Mouse (Mus musculus) CH12.LX (cell line): ENCODE results near the gene C1ql1.

Experiments used
- CTCF ChIP-seq, 2 experiments: IDR thresholded peaks in 1 of 2; conservative IDR thresholded peaks in 1 of 2; 2 replicates each; pipeline ENCODE4 v1.5.1; 2011 to 2012; ENCODE audit warnings: low read depth in 2 of 2, low read length in 2 of 2, improper control_type of control experiment in 1 of 2, inconsistent platforms in 1 of 2, mild to moderate bottlenecking in 1 of 2, moderate library complexity in 1 of 2
- EP300 ChIP-seq: IDR thresholded peaks from 2 replicates; pipeline ENCODE4 v1.6.1; 2011; ENCODE audit warnings: low read length, improper control_type of control experiment
- POLR2A ChIP-seq: IDR thresholded peaks from 2 replicates; pipeline ENCODE4 v1.6.1; 2011; ENCODE audit warnings: low read depth, mild to moderate bottlenecking, improper control_type of control experiment, low read length
- RCOR1 ChIP-seq: conservative IDR thresholded peaks from 2 replicates; pipeline ENCODE4 v1.6.1; 2012; ENCODE audit warnings: low read depth, mild to moderate bottlenecking, inconsistent platforms, low read length, improper control_type of control experiment
- TCF12 ChIP-seq: IDR thresholded peaks from 2 replicates; pipeline ENCODE4 v1.6.1; 2014; ENCODE audit warnings: low read depth, mild to moderate bottlenecking, inconsistent platforms, low read length, improper control_type of control experiment

DNA sequence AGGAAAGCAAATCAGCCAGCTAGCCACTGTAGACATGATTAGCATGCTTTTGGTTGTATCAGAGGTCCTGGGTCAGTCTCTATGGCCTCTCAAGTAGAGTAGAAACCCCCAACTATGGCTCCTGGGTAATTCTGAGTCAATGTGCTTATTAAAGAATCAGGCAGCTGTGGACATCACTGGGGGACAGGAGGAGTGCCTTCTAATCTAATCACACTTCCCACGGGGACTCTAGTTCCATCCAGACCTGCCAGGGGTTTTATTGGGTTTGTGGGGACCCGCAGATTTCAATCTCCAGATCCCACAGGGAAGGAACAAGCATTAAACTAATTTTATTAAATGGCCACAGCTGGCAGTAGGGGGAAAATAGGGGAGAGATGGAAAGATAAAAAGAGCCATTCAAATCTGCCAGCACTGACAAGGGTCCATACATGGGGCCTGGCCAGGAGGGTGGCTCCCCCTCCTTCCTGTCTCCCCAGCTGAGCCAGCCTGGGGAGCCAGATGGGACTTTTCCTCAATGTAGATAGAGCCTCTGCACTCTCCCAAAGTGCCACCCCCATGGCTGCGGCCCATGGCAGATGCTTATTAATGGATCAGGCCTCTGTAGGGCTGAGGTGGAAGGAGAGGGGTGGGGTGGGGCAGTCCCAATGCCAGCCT lies 8.8 kb downstream of the C1ql1 start:
- no peak for TF ChIP-seq CTCF (conservative IDR thresholded peaks at IDR 0.05 in 1 of 2, IDR thresholded peaks at IDR 0.05 in 1 of 2; ENCODE audit: low read depth in 2 of 2, low read length in 2 of 2)
- TF ChIP-seq POLR2A, result no peak
- no peak for TF ChIP-seq RCOR1
- no peak for TF ChIP-seq EP300
- no peak for TF ChIP-seq TCF12
